Mouse (Mus musculus) stomach, embryonic 15.5 days (tissue): Measurements from ENCODE around the gene Crygc. TPM values are rescaled to one million over a fixed set of nuclear protein-coding genes. Genes with fewer than 3 reads are reported as not detected.

Source experiments
- ATAC-seq: fragments of 200-750 bp; cut with Nextera tagmentation; 2 replicates; pipeline ENCODE4 v1.8.0; 2017; ENCODE audit warnings: low read depth, moderate number of reproducible peaks, moderate TSS enrichment; ENCODE audit not compliant: insufficient read depth, low FRiP score
- H3K27ac ChIP-seq: fragments of 300-500 bp; sonication (generic); 2 replicates; pipeline ENCODE4 v1.5.1; 2015; ENCODE audit warnings: mild to moderate bottlenecking, inconsistent platforms
- H3K27me3 ChIP-seq: fragments of 300-500 bp; sonication (generic); replicated peaks from 2 replicates; pipeline ENCODE4 v1.6.1; 2015; ENCODE audit warnings: inconsistent platforms
- H3K36me3 ChIP-seq: fragments of 300-500 bp; sonication (generic); 2 replicates; pipeline ENCODE4 v1.6.1; 2015; ENCODE audit warnings: inconsistent platforms
- H3K4me1 ChIP-seq: fragments of 300-500 bp; sonication (generic); 2 replicates; pipeline ENCODE4 v1.6.1; 2015; ENCODE audit warnings: inconsistent platforms
- H3K4me2 ChIP-seq: fragments of 300-500 bp; sonication (generic); 2 replicates; pipeline ENCODE4 v1.6.1; 2015; ENCODE audit warnings: mild to moderate bottlenecking, inconsistent platforms
- H3K4me3 ChIP-seq: fragments of 300-500 bp; sonication (generic); replicated peaks from 2 replicates; pipeline ENCODE4 v1.5.1; 2015; ENCODE audit warnings: inconsistent platforms
- H3K9ac ChIP-seq: fragments of 300-500 bp; sonication (generic); 2 replicates; pipeline ENCODE4 v1.6.1; 2015; ENCODE audit warnings: inconsistent platforms
- H3K9me3 ChIP-seq: fragments of 300-500 bp; sonication (generic); 2 replicates; pipeline ENCODE4 v1.6.1; 2016; ENCODE audit warnings: inconsistent platforms
- WGBS: fragments of 180-500 bp; shearing (Covaris S2); methylation state at CpG from one replicate; pipeline ENCODE4 v1.1.7; 2015; 5-methylcytosine and 5-hydroxymethylcytosine counted together
- polyA plus RNA-seq: library from polyadenylated mRNA; unstranded; fragments of >200 nt; fragmentation: Nextera tagmentation; extraction: Ambion mirVana; gene quantifications from 2 replicates; pipeline ENCODE4 v1.2.1, GENCODE M21; 2015

Crygc gene
- polyA plus RNA-seq: not detected in 2 replicates

DNA sequence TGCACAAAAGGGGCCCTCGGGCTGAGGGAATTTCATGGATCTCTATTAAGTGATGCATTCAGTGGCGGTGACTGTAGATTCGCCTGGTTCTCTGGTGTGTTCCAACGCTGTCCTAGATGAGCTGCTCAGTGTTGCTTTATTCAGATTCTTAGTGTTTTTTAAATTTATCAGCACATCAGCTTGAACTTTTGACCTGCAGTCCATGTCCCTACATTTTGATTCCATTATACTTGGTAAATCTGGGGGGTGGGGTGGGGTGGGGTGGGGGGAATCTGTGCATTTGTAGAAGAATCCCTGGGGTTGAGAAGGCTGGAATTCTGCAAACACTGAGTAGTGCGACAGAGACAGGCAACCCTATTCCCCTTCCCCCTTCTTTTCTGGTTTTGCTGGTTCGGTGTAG is at the start of gene Crygc:
TSS of gene Crygc (minus strand) at position 101 of the 400 bp plus-strand sequence.
- Histone ChIP-seq H3K36me3 (no peaks in the 10 kb centered on the region), H3K27me3 (no peaks in the 10 kb centered on the region), H3K4me3 (no peak within 1 kb of the TSS), H3K9ac (no peak within 1 kb of the TSS), H3K9me3 (no peaks in the 10 kb centered on the region), H3K27ac (no peak within 1 kb of the TSS), H3K4me2 (no peak within 1 kb of the TSS), H3K4me1 (no peaks in the 10 kb centered on the region)
- ATAC-seq: no peak
- 72% methylated on average over 6 of the region's 6 CpGs for WGBS

DNA sequence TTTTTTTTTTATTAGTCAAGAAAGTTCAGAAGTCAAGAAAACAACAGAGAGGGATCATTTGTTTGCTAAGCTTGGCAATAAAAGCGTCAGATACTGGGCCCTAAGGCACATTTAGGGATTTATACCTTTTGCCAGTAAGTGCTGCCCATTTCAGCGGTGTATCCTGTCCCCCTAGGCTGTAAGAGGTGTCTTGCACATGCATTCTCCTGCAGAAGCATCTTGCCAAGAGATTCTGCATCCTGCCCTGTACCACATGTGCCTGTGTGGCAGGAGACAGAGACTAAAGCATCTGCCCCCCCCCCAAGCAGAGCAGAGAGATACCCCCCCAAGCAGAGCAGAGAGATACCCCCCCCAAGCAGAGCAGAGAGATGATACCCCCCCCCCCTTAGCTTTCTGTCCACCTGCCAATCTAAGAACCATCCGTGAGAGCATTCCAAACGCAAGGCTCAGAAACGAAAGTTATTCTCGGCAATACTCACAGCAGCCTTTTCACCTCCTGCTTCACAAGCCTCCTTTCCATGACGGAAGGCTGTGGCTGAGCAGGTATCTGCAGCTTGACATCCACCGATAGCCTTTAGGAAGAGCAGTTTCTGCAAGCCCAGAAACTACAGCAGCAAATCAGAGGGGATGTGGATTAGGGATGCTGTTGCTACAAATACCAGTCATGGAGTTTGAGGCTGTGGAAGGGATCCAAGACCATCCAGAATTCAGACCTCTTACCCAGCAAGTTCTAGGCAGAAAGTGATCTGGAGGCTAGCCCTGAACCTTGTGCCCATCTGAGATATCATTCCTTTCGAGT is 49.3 kb upstream of the Crygc start, which contains the start of gene D630023F18Rik:
TSS of gene D630023F18Rik (minus strand) at position 641 of the 799 bp plus-strand sequence.
- Histone ChIP-seq H3K4me1 (no peaks in the 10 kb centered on the region), H3K27ac (no peak within 1 kb of the TSS), H3K36me3 (no peaks in the 10 kb centered on the region), H3K27me3 (no peaks in the 10 kb centered on the region), H3K9me3 (no peaks in the 10 kb centered on the region), H3K4me3 (peak within 1 kb of the TSS; percentile 22; the same call in 1 of the 2 replicates), H3K9ac (no peak within 1 kb of the TSS), H3K4me2 (peak within 1 kb of the TSS; percentile 25; the same call in 1 of the 2 replicates)
- no peak for ATAC-seq
- 28% methylated on average over 9 of the region's 9 CpGs for WGBS

DNA sequence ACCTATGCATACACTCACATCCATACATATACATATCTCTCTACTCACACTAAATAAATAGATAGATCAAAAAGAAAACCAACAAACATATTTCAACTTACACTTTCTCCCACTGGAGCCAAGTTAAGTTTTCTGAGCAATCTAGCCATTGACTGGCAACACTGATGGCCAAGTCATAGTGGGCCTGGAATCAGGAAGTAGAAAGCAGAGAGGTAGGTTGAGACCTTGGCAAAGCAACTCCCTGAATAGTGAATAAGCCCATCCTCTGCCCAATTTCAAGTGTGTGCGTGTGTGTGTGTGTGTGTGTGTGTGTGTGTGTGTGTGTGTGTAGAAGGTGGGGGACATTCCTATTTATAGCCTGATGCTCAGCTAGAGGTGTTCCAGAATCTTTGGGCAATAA is 45.9 kb upstream of the Crygc start, which contains the start of gene Gm28845:
TSS of gene Gm28845 (minus strand) at position 121 of the 400 bp plus-strand sequence.
- Histone ChIP-seq H3K9ac (no peak within 1 kb of the TSS), H3K27ac (peak within 1 kb of the TSS; percentile 71; the same call in 1 of the 2 replicates), H3K4me1 (no peaks in the 10 kb centered on the region), H3K36me3 (no peaks in the 10 kb centered on the region), H3K4me2 (no peak within 1 kb of the TSS), H3K4me3 (no peak within 1 kb of the TSS), H3K27me3 (no peaks in the 10 kb centered on the region), H3K9me3 (no peaks in the 10 kb centered on the region)
- WGBS: 88% methylated on average over 1 of the region's 1 CpGs
- no peak for ATAC-seq

DNA sequence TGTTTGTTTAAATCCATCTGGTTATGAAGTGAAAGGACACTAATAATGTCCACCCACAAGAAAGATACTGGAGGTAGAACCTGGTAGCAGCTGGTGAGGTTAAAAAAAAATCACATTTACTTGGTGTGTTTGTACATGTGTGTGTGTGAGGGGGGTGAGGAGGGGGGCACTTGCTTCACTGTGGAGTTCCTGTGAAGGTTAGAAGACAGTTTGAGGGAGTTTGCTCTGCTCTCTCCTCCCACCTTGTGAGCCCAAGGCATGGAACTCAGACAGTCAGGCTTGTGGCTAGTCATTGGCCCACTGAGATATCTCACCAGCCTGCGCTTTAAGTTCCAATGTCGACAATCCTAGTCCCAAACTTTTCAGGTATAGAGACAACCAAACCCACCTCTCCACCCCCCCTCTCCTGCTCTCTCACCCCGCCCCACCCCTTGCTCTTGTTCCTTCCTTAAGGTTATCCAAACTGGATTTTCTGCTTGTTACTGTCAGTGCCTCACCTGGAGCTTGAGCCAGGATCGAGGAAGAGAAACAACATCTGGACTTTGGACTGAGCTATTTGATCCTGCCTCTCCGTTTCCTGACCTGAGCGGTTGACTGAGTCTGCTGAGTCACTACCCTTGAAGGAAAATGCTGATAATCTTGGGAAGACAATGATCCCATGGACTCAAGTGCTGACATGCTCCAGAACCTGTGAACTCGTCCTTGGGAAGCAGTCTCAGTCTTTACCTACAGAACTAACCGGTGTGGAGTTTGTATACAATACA is 44.8 kb upstream of the Crygc start:
- Histone ChIP-seq H3K27ac (peak overlapping the region; percentile 71), H3K4me1 (no peaks in the 10 kb centered on the region), H3K9ac (no peak overlapping the region), H3K4me2 (no peak overlapping the region), H3K9me3 (no peaks in the 10 kb centered on the region), H3K27me3 (no peaks in the 10 kb centered on the region), H3K36me3 (no peaks in the 10 kb centered on the region), H3K4me3 (no peak overlapping the region)
- 46% methylated on average over 8 of the region's 8 CpGs for WGBS
- peak; percentile 85 for ATAC-seq

DNA sequence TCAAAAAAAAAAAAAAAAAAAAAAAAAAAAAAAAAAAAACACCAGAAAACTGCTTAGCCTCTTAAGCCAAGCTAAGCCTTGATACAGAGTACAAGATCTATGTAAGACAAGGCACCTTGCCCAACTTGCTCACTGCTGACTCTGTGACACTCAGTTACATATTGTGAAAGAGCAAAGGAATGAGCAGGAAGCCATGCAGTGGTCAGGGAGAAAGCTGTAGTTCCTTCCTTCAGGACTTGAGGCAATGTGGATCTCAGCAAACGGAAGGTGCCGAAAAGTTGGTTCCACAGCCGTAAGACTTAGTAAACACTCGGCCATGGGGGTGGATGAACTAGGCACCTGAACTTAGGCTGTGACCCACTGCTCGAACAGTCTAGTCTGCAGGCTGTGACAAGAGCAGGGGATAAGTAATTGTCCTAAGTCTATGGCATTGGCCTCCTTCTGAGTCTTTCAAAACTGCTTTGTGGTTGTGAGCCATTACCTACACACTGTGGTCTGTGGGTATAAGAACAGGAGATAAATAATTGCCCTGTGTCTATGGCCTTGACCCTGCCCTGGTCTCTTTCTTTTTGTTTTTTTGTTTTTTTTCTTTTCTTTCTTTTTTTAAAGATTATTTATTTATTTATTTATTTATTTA is 40.2 kb upstream of the Crygc start:
- Histone ChIP-seq H3K4me1 (0 out of 2 replicates have a peak, but pooled peaks cover 3% of the 10 kb centered on the region), H3K27ac (no peak overlapping the region), H3K4me3 (no peak overlapping the region), H3K4me2 (no peak overlapping the region), H3K36me3 (no peaks in the 10 kb centered on the region), H3K27me3 (no peaks in the 10 kb centered on the region), H3K9ac (no peak overlapping the region), H3K9me3 (no peaks in the 10 kb centered on the region)
- WGBS: 87% methylated on average over 5 of the region's 5 CpGs
- ATAC-seq: no peak

DNA sequence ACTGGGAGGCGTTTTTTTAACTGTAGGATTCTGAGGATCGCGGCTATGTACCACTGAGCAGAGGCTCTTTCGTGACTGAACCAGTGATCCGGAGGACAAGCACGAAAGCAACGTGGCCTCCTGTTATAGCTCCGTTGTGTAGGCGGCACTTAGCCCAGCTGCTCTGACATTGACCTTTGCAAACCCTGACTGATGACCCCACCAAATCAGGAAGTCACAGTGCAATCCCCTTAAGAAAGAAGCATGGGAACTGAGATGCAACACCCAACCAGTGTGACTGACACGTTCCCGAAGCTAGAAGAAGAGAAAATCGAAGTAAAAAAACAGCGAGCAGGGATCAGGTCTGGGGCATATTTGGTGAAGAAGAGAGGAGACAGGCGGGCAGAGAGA is 39.3 kb upstream of the Crygc start:
- no peak for ATAC-seq
- 50% methylated on average over 14 of the region's 14 CpGs for WGBS
- H3K9ac ChIP-seq: no peak overlapping the region

DNA sequence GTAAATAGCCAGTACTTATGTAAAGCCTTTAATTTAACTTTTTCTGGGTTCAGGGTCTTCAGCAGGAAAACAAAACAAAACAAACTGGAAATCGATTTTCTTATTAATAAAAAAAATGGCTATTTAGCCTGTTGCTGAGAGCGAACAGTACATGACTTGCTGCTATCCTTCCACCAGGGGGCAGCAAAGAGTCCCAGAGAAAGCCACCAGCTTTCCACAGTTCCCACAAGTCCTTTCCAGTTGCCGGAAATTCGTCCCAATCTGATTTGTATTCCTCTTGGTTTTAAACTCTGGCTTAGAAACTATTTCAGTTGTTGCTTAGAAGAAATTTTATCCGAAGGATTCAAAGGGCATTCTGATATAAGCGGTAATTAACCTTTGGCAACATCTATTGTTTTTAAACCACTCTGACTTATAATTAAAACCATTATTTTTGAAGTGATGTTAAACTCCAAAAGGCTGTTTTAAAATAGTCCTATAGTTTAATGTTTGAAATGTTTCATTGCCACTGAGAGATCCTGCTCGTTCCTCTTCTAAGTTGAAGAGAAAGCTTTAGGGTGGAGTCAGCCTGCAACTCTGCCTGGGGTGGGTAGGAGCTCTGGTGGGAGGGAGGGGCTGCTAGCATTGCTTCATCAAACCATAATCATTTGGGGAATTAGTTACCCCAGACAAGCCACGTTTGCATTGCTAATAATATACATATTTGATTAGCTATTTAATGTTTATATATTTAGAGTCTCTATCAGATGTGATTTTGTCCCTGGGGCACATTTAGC is 38.7 kb upstream of the Crygc start:
- Histone ChIP-seq H3K27me3 (no peaks in the 10 kb centered on the region), H3K27ac (no peak overlapping the region), H3K4me1 (0 out of 2 replicates have a peak, but pooled peaks cover 3% of the 10 kb centered on the region), H3K4me2 (peak overlapping the region; percentile 33), H3K9me3 (no peaks in the 10 kb centered on the region), H3K9ac (no peak overlapping the region), H3K36me3 (no peaks in the 10 kb centered on the region), H3K4me3 (no peak overlapping the region)
- WGBS: 10% methylated on average over 8 of the region's 8 CpGs
- peak; percentile 71; the same call in 1 of the 2 replicates for ATAC-seq

More for the DNA sequence above, 39.3 kb upstream of the Crygc start:
- Histone ChIP-seq H3K4me1 (0 out of 2 replicates have a peak, but pooled peaks cover 3% of the 10 kb centered on the region), H3K4me3 (no peak overlapping the region), H3K9me3 (no peaks in the 10 kb centered on the region), H3K36me3 (no peaks in the 10 kb centered on the region), H3K27ac (no peak overlapping the region), H3K4me2 (peak overlapping the region; percentile 33), H3K27me3 (no peaks in the 10 kb centered on the region)

DNA sequence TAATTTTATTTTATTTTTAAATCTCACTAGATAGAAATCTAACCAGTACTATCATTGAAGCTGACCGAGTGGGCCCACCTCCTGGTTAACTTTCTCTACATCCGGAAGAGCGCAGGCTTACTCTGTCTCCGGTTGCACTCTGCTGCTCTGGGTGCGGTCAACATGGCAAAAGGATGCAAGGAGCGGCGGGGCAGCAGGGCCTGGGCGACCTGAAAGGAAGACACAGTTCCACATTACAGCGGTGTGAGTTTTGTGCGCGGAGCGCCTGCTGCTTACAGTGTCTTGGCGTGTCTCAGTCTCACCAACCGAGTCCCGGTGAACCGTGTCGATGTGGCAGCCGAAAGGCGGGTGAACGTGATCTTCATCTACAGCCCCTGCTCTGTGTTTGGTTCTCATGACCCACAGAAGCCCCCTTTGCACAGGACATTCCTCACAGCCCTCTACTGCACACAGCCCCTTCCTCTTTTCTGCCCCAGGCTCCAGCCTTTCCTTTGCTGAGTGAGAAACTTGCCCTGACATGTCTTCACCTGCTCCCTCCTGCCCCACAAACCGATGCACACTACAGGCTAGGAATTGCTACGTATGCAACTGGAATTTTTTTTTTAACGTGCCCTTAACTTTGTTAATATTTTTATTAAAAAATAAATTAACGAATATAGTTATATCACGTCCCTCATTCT is 36.4 kb upstream of the Crygc start:
- WGBS: 72% methylated on average over 25 of the region's 25 CpGs
- Histone ChIP-seq H3K4me1 (0 out of 2 replicates have a peak, but pooled peaks cover 3% of the 10 kb centered on the region), H3K36me3 (no peaks in the 10 kb centered on the region), H3K9me3 (no peaks in the 10 kb centered on the region), H3K4me2 (no peak overlapping the region), H3K27me3 (no peaks in the 10 kb centered on the region), H3K4me3 (no peak overlapping the region), H3K27ac (no peak overlapping the region), H3K9ac (no peak overlapping the region)
- ATAC-seq: no peak

DNA sequence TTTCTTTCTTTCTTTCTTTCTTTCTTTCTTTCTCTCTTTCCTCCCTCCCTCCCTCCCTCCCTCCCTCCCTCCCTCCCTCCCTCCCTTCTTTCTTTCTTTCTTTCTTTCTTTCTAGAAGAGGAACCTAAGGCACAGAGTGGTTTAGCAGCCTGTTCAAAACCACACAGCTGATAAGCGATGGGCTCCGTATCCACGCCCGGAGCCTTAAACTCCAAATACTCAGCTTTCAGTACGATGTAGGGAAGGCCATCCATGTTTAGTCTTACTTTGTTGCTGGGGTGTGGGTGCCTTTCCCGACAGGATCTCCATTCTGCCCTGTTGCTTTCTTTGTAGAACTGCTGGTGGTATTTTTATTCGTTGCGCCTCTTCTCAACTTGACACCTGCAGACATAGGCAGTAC is 35.7 kb upstream of the Crygc start:
- Histone ChIP-seq H3K9me3 (no peaks in the 10 kb centered on the region), H3K27ac (no peak overlapping the region), H3K4me3 (no peak overlapping the region), H3K9ac (no peak overlapping the region), H3K27me3 (no peaks in the 10 kb centered on the region), H3K36me3 (no peaks in the 10 kb centered on the region), H3K4me2 (no peak overlapping the region), H3K4me1 (0 out of 2 replicates have a peak, but pooled peaks cover 3% of the 10 kb centered on the region)
- ATAC-seq: no peak
- 88% methylated on average over 8 of the region's 8 CpGs for WGBS

DNA sequence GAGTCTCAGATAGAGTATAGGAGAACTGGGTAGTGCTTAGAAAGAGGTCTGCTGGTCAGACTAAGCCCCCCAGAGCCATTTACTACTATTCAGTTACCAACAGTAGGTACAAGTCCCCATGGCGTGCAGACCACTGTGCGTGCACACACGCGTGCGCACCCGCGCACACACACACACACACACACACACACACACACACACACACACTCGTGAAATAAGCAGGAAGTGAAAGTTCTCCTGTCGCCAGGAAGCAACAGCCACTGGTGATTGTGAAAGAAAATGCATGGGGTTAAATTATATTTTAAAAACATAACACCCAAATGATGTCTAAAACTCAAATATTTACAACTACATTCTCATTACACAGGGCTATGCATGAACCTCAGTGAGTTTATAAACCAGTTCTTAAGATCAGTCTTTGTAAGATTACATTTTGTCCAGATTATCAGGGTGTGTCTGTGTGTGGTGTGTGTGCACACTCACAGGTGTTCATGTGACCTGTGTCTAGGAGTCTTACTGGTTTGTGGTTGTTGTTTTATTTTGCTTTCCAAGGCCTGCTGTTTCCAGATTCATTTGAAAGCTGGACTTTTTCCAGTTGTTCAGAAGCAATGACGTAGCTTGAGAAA is 34.3 kb upstream of the Crygc start:
- Histone ChIP-seq H3K27me3 (no peaks in the 10 kb centered on the region), H3K9me3 (no peaks in the 10 kb centered on the region), H3K4me3 (no peak overlapping the region), H3K4me2 (no peak overlapping the region), H3K9ac (no peak overlapping the region), H3K27ac (no peak overlapping the region), H3K36me3 (no peaks in the 10 kb centered on the region), H3K4me1 (0 out of 2 replicates have a peak, but pooled peaks cover 3% of the 10 kb centered on the region)
- 86% methylated on average over 10 of the region's 10 CpGs for WGBS
- ATAC-seq: no peak
